Mouse (Mus musculus) retina, embryonic 14.5 days (tissue): ENCODE measurements around the gene Prelid3b.

ENCODE experiments used
- DNase-seq: peaks from one replicate; pipeline ENCODE4 v3.0.0-alpha.2; 2015; ENCODE audit warnings: low spot score

The Prelid3b gene

DNA sequence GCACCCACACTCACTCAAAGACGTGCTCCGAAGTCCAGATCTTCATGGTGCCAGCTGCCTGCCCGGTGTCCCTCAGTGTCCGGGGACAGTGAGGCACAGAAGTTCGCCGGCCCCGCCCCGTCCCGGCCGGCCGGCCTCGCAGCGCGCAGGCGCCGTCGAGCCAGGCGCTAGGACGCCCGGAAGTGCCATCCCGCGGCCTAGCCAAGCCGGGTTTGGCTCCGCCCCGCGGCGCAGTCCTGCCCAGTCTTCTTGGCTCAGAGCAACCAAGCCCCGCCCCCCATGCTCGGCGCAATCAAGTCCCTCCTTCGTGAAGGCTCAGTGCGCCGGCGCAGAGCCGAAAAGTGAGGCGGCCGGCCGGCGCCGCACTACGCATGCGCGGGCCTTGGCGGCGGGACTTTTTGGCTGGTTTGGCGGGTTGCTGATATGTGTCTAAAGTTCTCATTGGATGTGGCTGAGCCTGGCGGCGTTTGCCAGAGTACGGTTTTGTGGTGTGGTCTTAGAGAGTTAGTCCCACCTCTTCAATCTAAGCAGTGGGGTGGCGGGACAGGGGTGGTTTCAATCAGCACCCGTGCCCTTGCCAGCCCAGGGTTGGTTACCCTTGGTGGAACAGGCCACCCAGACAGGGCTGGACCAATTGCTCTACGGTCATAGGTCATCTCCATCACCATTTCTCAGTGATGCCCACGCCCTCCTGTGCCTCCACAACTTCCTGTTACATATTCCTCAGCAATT lies at the start of gene Prelid3b:
Prelid3b (minus strand) TSS at position 264 of the 732 bp plus-strand sequence.
- peak; percentile 100 for DNase-seq

DNA sequence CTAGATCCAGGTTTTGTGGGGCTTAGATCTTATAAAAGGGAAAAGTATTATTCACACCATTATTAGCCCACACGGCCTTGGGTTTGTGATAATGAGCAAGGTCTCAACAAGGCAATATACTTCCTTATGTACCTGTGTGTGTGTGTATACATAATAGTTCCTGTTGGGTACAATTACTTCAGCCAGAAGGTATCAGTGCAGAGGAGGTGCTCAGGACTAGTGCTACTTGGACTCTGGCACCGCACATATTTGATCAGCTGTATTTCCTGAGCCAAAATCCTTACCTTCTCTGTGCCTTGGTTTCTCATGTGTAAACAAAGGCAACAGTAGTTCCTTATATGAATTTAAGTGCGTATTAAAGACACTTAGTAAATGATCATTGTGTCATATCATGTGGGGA lies 49.3 kb upstream of the Prelid3b start:
- DNase-seq, result no peak

DNA sequence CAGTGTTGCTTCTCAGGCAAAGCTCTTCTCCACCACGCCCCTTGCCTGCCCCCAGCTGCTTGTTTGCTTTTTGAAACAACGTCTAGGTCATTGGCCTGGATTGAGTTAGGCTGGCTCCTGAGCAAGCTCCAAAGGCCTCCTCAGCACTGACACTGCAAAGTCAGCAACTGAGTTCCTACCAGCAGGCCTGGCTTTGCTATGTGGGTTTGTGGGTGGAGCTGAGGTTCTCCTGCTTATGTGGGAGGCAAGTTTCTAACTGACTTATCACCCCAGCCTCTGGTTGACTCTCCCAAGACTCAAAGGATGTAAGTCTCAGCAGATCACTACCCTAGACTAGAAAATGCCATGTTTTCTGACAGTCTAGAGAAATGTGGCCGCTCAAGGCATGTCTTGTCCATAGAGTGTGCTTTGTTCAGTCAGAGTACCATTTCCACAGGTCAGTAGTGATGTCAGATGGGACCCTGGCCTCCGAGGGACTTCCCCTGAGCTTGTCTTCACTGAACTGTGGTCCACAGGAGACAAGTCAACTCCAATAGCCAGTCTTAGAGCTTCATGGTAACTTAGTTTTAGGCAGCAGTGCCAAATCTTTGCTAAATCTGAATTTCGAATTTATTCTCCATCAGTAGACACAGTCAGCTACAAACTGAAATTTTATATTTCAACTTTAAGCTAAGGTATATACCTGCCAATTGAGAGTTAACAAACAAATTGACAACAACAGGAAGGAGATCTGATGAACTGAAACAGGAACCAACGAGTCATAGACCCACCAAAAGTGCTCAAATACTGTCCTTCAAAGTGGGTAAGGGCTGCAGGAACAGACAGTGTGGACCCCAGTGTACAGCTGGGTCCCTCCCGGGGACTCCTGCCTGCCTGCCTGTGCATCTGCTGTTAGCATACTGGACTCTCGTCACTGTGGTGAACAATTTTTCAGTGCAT lies 44.5 kb upstream of the Prelid3b start:
- DNase-seq, result no peak

DNA sequence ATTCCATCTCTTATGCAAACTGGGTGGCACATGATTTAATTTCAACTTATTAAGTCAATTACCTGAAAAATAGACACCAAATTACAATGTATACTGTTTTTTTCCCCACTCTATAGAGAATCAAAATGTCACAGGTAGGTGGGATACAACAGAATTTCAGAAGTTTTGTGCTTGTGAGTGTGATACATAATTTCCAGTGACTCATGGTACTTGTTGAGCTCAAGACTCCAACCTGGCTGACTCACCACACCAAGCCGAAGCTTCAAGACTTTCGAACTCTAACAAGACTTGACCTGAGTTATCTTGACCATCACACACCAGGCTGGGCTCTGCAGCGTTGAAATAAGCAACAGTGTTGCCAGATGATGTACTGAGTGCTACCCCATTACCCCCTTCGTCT lies 42.0 kb upstream of the Prelid3b start:
- no peak for DNase-seq

DNA sequence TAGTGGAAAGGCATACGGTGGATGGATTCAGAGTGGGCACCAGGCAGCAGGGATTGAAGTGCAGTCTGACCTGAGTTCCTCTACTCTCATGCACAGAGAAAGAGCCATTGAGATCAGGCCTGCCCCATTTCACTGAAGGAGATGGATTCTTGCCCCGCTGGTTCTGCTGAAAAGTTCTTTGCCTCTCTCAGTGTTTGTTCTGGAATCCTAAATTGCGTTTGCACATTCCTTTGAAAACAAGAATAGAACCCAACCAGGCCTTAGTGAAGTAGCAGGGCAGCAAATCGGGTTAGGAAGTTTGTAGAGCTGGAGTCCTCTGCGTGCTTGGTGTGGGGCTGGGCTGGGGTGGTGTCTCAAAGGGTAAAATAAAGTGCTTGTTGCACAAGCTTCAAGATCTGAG lies 40.9 kb upstream of the Prelid3b start:
- DNase-seq, result no peak

DNA sequence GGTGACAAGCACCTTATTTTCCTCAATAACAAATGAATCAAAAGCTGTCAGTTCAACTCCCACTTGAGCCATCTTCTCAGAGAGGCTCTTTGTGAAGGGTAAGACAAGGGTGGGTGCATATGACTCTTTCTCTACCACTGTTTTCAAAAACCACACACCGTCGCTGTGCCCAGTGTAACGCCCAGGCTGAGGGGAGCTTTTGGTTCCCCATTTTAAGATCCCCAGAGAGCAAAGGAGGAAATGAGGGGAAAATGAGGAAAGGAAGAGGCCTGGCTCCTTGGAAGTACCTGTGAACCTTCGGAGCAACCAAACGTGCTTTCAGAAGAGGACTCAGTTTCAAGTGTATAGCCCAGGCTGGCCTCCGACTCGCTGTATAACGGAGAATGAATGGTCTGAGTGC lies 36.9 kb upstream of the Prelid3b start:
- no peak for DNase-seq

DNA sequence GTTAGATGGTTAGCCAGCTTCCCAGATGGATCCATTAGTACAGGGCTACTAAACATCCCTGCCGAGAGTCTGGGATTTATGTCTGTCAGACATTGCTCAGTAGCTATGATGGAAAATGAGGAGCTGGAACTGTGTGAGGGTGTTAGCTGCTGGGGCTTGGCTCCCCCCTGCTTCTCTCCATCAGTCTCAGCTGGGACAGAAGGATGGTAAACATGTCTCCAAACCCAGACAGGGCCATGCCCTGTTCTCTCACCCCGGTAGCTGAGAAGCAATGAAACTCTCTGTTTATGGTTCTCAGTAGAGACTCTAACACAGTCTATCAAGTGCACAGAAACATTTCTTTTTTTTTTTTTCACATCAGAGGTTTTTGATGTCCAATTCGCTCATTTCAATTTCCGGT lies 35.1 kb upstream of the Prelid3b start:
- no peak for DNase-seq

DNA sequence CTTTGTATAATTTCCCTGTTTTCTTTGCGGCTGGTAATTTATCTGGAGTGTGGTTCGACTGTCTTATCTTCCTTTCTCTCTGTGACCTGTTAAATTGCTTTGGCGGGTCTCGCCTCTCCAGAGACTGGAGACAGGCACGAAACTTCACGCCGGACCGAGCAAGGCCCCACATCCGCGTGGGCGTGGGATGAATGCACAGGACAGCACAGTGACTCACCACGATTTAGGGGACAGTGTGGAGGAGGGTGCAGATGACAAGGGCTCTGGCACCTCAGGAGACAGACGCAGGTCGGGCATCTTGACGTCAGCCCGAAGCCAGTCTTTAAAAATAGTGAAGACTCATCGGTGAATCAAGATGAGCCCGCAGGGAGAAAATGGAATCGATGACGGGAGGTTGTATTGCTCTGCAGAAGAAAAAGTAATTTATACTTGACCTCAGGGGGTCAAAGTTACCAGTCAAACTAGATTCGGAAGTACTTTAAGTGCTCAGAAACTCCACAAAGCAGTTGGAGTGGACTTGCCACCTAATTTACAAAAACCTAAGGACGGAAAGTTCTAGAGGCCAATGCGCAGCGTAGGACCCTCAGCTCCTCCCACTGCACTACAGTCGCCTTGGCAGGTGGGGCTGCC lies 30.1 kb upstream of the Prelid3b start:
- no peak for DNase-seq

DNA sequence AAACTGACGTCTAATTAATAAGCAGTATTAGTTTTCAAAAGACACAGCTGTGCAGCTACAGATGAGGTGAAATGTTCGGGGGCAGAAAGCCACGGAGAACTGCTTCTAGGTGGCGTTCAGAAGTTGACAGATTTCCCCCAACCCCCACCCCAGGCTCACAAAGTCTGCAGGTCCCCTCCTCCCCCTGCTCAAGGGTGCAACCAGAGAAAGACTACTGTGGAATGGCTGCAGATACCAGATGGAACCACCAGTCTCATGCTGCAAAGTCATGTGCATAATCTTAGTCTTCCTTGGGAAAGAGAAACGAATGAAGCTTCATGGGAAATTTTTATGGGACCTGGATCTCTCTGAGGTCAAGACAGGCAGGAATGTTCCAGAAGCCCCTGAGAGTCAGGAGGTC lies 29.4 kb upstream of the Prelid3b start:
- peak; percentile 18 for DNase-seq

DNA sequence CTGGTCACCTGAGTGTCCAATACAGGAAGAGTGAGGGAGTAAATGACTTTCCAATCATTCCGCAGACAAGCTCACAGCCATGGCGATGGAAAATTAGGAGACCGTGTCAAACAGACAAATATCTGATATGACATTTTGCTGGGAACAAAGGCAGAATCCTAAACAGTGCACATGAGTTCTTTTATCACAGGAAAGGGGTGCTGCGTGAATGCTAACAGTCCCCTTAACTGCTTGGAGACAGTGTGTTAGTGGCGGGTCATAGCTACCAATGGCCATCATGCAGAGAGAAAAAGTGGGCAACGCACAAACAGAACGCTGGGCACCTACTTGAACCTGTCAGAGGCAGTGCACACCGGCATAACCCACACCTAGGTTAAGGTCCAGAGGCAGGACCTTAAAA lies 28.6 kb upstream of the Prelid3b start:
- peak; percentile 26 for DNase-seq

DNA sequence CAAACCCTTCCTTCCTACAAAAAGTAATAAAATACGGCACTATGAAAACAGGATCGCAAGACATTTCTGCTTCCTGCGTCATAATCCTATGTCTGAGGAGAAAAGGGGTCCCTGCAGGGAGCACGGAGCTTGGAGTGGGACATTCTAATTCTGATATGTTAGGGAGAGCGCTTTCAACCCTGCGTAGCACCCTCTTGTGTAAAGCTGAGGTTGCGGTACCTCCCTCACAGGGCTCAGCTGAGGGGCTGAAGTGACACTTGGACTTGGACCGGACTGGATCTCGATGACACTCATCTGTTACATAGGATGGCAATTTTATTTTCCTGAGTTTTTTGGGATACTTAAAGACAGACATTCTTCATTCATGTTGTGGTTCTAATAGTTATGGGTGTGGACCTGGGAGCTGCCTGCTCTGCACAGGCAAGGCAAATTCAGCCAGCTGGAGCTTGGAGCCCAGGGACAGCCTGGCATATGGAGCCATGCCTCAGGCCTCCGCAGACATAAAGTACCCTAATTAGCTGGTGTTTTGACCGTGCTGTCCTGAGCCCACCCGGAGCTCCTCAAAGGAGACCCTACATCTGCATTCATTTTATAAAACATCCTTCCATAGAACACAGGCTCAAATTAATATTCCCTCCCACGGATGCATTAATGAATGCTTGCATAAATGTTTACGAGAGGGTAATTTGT lies 28.1 kb upstream of the Prelid3b start:
- DNase-seq, result peak; percentile 38

DNA sequence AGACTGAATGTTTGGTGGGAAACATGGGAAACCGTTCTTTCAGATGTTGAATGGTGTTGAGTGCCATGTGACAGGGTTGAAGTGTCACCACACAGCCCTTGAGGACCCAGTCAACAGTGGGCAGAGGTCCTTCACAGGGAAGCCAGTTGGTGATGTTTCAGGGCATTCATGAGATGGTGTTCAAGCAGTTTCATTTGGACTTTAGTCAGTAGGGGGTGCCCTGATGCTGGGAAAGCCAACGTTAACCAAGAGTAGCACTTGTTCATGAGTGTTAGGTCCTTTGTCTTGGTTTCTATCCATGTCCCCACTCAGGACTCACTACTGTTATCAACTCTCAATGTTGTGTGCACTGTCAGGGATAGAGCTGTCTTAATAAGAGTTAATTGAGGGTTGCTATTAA lies 20.0 kb upstream of the Prelid3b start:
- DNase-seq, result no peak

DNA sequence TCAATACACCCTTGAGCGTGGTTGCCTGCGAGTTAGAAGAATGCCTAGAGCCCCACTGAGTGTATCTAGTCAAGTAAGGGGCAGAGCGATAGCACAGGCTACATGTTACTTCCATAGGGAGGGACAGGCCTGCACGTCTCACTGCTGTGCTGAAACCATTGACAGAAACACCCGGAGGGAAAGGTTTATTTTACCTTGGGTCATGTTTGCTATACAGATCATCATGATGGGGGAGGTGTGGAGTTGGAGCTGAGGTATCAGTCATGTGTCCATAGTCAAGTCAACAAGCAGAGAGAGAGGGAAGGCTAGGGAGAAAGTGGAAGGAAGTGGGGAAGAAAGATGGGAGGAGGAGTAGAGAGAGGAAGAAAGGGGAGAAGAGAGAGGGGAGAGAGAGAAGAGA lies 14.1 kb upstream of the Prelid3b start:
- DNase-seq, result no peak

DNA sequence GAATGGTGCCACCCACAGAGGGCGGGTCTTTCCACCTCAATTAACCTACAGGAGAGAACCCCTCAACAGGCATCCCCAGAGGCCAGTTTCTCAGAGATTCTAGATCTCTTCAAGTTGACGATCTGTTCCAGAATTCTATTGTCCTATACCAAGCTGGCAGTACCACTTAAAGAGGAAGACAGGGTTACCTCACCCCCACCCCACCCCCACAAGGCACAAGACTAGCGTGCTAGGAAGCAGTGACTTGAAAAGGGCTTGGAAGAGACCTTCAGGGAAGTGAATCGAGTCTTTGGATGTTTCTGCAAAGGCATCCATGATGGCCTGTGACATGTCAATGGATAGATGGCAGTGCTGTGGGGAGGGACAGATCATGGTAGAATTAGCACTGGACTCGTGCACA lies 5.9 kb upstream of the Prelid3b start:
- DNase-seq, result no peak

DNA sequence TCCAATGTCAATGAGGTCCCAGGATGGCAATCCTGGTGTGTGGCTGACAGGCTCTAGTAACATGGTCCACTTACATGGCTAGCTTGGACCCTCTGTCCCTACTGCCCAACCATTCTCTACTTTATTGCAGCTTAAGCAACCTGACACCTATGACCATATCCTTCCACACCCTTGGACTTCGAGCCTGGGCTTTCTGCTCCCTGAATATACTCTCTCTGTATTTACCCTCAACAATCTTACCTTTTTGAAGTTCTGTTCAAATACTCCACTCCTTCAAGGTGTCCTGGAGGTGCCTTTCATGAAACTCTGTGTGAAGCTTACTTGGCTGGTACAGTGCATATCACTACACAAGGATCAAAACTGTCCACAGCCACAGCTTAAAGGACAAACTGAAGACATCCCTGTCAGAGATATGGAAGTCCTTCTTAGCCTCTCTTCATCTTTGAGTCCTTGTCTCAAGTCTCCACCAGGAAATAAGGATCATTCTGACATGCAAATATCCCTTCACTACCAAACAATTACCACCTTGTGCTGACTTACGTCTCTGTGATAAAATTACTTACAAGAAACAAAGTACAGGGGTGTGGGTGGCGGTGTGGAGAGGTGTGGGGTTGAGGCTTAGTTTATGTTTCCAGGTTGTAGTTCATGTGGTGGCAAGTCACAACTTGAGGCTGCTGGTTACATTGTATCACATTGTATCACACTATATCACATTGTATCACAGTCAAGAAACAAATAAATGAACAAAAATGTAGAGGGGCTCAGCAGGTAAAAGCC lies 4.8 kb upstream of the Prelid3b start:
- no peak for DNase-seq

DNA sequence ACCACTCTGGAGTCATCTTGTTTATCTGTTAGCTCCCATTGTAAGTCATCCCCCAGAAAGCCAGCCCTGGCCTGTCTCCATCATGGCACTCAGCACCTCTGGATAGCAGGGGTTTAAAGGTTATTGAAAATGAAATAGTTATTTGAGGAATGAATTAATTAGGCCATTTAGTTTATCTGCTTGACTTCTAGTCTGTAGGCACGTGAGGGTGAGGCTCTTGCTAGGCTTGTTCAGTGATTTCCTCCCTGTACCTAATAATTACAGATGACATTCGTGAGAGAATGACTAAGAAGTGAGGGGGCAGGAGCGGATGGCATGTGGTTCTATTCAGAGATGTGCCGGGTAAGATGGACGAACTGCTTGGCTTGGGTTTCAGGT lies 658 bp upstream of the Prelid3b start:
- DNase-seq, result no peak

DNA sequence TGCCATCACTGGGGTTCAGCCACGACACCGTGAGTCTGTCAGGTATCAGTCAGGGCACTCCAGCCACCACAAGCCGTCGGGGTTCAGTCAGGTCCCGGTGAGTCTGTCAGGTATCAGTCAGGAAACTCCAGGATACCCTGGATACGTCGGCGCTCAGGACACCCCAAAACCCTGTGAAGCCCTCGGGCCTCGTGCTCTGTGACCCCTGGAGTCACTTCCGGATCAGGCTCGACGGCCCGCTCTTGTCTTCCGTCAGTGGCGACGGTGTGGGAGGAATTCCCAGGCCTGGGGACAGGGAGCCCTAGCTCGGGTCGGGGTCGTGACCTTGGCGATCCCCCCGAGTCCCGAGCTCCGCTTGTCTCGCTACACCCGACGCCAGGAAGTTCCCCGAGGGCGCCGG lies 474 bp downstream of the Prelid3b start:
- no peak for DNase-seq

DNA sequence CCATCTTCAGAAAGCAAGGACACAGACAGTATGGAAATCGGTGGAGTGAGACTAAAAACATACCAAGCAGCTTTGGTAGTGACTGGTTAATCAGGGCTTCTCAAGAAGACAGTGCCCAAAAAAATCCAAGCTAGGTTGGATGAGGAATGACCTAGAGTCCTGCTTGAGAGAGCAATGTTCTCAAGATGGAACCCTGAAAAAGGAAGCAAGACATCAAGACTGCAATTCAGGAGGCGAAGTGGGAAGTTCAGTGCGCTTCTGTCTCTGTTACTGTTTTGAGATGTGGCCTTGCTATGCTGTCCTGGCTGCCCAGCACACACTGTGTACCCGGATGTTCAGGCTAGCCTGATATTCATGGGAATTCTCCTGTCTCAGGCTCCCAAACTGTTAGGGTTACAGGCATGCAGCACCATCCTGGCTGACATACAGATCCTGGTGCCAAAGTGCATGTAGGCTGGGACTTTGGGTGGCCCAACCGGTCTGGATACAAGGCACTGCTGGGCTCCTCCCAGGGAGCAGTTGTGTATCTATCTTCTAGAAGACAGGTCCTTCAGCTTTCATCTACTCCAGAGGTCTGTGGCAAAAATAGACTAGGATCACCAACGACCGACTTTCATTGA lies 2.0 kb downstream of the Prelid3b start:
- no peak for DNase-seq

DNA sequence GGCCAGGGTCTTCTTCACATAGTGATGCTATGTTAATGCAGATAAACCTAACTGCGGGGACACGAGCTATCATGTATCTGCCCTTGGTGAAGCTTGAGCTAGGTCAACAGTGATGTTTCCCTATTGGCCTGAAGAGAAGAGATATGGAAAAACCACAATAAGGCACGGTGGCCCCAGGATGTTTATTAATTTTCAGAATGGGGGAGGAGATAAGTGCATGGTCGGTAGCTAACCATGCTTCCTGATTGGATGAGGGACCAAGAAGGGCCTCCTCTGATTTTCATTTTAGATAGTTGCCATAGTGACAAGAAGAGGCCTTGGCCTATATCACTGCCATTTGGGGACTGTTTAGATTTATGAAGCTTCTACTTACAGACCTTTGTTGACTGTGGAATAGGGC lies 2.5 kb downstream of the Prelid3b start:
- no peak for DNase-seq

DNA sequence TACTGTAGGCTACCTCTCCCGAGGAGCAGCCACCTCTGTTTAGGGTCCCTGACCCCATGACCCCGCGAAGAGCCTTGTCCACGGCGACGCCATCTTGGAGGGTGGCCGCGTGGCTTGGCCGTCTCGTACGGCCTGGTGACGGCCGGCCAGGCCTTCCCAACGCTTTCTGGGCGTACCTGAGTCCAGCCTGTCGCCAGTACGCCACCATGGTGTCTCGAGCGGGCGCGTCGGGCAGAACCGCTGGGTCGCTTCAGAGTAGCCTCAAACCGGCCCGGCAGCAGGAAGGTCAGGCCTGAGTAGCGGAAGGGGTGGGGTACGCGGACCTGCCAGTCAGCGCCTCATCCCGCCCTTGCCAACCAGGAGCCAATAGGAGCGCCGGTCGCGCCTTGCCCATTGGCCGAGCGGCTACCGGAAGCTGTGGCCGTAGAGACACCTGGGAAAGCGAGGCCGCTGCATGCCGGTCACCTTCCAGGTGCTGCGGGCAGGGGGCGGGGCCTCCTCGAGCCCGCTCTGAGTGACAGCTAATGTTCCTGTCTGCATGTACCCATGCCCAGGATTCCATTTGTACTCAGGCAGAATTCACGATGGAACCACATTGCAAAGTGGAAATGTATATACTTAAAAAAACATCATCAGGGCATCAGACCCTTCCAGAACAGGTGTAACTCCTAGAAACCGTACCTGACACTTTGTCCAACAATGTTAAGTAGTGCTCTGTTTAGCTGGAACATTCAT lies 8.9 kb downstream of the Prelid3b start, which contains the start of gene Atp5e:
Atp5e (minus strand) TSS at position 317 of the 735 bp plus-strand sequence.
- peak; percentile 94 for DNase-seq
